Mouse (Mus musculus) colon, adult 2 months (tissue): Measurements from ENCODE around the gene Gbf1. TPM values are rescaled to one million over a fixed set of nuclear protein-coding genes. Genes with fewer than 3 reads are reported as not detected.

Experiments
- polyA plus RNA-seq: library from polyadenylated mRNA; depleted of rRNA; stranded (reverse); fragments of >200 nt; gene quantifications from 2 replicates; pipeline ENCODE4 v1.2.3, GENCODE M21; 2012; rRNA removed

Gbf1 gene
- 123 and 135 TPM in 2 replicates for polyA plus RNA-seq

GRCm38 (mm10) chr19:46152127-46152803 lies at the start of gene Gbf1:
Gene Gbf1 (plus strand): TSS chr19:46152509.

GRCm38 (mm10) chr19:46131694-46132525 lies 20.4 kb upstream of the Gbf1 start, which contains the start of gene Elovl3:
Gene Elovl3 (plus strand): TSS chr19:46131897.

GRCm38 (mm10) chr19:46147511-46148371 lies 4.6 kb upstream of the Gbf1 start, which contains the start of gene Pitx3:
Gene Pitx3 (minus strand): TSS chr19:46148326.

GRCm38 (mm10) chr19:46304216-46304841 lies 152.0 kb downstream of the Gbf1 start, which contains the start of gene Nfkb2:
Gene Nfkb2 (plus strand): TSS chr19:46304320.

GRCm38 (mm10) chr19:46326756-46327305 lies 174.5 kb downstream of the Gbf1 start, which contains the start of gene Psd:
Gene Psd (minus strand): TSS chr19:46327156.

GRCm38 (mm10) chr19:46328081-46329030 lies 176.0 kb downstream of the Gbf1 start, which contains the start of gene Fbxl15:
Gene Fbxl15 (plus strand): TSS chr19:46328184.

Other genes starting within 250 kb of the Gbf1 start
- 6.9 and 7.5 TPM in 2 replicates for gene Armh3, start 154.0 kb upstream of the Gbf1 start, polyA plus RNA-seq
- 7.4 and 8.1 TPM in 2 replicates for gene Hps6, start 149.0 kb upstream of the Gbf1 start, polyA plus RNA-seq
- gene Pprc1, start 107.6 kb upstream of the Gbf1 start, polyA plus RNA-seq = 15.7 and 19.2 TPM in 2 replicates
- gene Ldb1, start 107.3 kb upstream of the Gbf1 start, polyA plus RNA-seq = 122 and 128 TPM in 2 replicates
- gene Nolc1, start 76.6 kb upstream of the Gbf1 start, polyA plus RNA-seq = 7.2 and 10.3 TPM in 2 replicates
- not detected in 2 replicates for gene Elovl3, start 20.6 kb upstream of the Gbf1 start, polyA plus RNA-seq
- not detected in 2 replicates for gene Pitx3, start 4.2 kb upstream of the Gbf1 start, polyA plus RNA-seq
- 80.1 and 82.1 TPM in 2 replicates for gene Nfkb2, start 151.8 kb downstream of the Gbf1 start, polyA plus RNA-seq
- 84.9 and 95.3 TPM in 2 replicates for gene Psd, start 174.6 kb downstream of the Gbf1 start, polyA plus RNA-seq
- gene Fbxl15, start 175.7 kb downstream of the Gbf1 start, polyA plus RNA-seq = 42.0 and 49.5 TPM in 2 replicates
- 48.1 and 49.4 TPM in 2 replicates for gene Cuedc2, start 186.2 kb downstream of the Gbf1 start, polyA plus RNA-seq
- 91.0 and 119 TPM in 2 replicates for gene Mfsd13a, start 188.6 kb downstream of the Gbf1 start, polyA plus RNA-seq
- gene 2310034G01Rik, start 197.8 kb downstream of the Gbf1 start, polyA plus RNA-seq = 20.5 and 25.8 TPM in 2 replicates
- 76.8 and 91.6 TPM in 2 replicates for gene Actr1a, start 243.2 kb downstream of the Gbf1 start, polyA plus RNA-seq
- gene Sufu, start 244.4 kb downstream of the Gbf1 start, polyA plus RNA-seq = 10.0 and 10.6 TPM in 2 replicates